Mouse (Mus musculus): ENCODE results near the gene Cidec.

- TF ChIP-seq CTCF (IDR thresholded peaks at IDR 0.05; ENCODE audit: extremely low read depth, insufficient read depth, low read length): no peak
- no peak for TF ChIP-seq POLR2A (IDR thresholded peaks at IDR 0.05; ENCODE audit: extremely low read depth, insufficient read depth, low read length)
These were observed at the start of gene Cidec for GRCm38 (mm10) chr6:113435664-113436205.
